Mouse (Mus musculus) embryonic fibroblast, embryonic 13.5 days (primary cell): ENCODE data around the gene Surf2. TPM values are rescaled to one million over a fixed set of nuclear protein-coding genes. Genes with fewer than 3 reads are reported as not detected.

Experiments used
- H3K27ac ChIP-seq: 2 replicates; pipeline ENCODE4 v1.5.1; 2012; ENCODE audit warnings: low read length, control low read depth, inconsistent platforms; ENCODE audit not compliant: insufficient read depth
- H3K4me1 ChIP-seq: 2 replicates; pipeline ENCODE4 v1.6.1; 2011; ENCODE audit warnings: low read length; ENCODE audit not compliant: control insufficient read depth, insufficient read depth
- H3K4me3 ChIP-seq: 2 replicates; pipeline ENCODE4 v1.5.1; 2011; ENCODE audit warnings: mild to moderate bottlenecking, control low read depth, low read length; ENCODE audit not compliant: insufficient read depth
- CTCF ChIP-seq: IDR thresholded peaks from 2 replicates; pipeline ENCODE4 v1.5.1; 2011; ENCODE audit warnings: mild to moderate bottlenecking, control low read depth, low read length, moderate library complexity, borderline replicate concordance; ENCODE audit not compliant: insufficient read depth
- POLR2A ChIP-seq: IDR thresholded peaks from 2 replicates; pipeline ENCODE4 v1.6.1; 2011; ENCODE audit warnings: low read depth, mild to moderate bottlenecking, control low read depth, low read length, moderate library complexity
- polyA plus RNA-seq: library from polyadenylated mRNA; stranded (reverse); fragments of >200 nt; gene quantifications from 2 replicates; pipeline ENCODE4 v1.2.4, GENCODE M21; 2011; ENCODE audit warnings: low read depth; ENCODE audit not compliant: missing spikeins, insufficient read length

Surf2 gene
- polyA plus RNA-seq, 1 experiment: 29.3 TPM

DNA sequence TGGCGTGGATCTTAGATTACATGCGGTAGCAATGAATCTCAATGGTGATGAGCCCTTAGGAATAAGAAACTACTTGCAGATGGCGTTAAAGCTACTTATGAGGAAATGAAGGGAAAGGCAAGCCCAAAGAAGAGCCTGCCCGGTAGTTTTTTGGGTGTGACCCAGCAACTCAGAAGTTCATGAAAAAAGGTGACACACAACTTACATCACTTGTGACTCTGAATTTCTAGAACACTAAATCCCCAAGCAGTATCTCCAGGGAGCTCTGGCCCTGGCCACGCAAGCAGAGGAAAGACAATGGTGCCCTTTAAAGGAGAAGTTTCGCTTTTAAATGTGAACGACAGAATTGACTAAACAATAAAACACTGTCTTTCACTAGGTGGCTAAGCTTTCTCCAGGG is 12.9 kb upstream of the Surf2 start:
- TF ChIP-seq POLR2A (no peak), CTCF (no peak)
- Histone ChIP-seq H3K27ac (peak overlapping the region; percentile 89), H3K4me3 (peak overlapping the region; percentile 89), H3K4me1 (peaks cover 8% of the 10 kb centered on the region; the same call in 1 of the 2 replicates)

GRCm38 (mm10) chr2:26905936-26906335 is 10.2 kb upstream of the Surf2 start:
- no peak overlapping the region for H3K27ac ChIP-seq
- no peak overlapping the region for H3K4me3 ChIP-seq
- TF ChIP-seq POLR2A: no peak
- TF ChIP-seq CTCF: no peak
- peaks cover 9% of the 10 kb centered on the region; the same call in 1 of the 2 replicates for H3K4me1 ChIP-seq

DNA sequence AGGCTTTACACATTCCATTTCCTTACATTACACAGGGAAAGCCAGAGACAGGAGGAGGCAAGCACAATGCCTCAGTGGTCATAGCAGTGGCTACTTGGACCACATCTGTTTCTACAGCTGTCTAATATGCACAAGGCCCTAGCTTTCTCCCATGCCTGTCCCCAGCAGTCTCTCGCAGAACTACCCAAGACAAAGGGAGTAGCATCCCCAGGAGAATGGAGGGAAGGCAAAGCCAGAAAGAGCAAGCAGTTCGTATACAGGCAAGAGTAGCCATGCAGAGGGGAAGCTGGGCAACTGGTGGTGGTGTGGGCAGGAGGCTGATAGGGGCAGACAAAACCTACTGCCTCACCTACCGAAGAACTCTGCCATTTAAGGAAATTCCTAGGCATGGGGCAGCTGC is 9.7 kb upstream of the Surf2 start:
- no peak overlapping the region for H3K27ac ChIP-seq
- no peak overlapping the region for H3K4me3 ChIP-seq
- peaks cover 6% of the 10 kb centered on the region; the same call in 1 of the 2 replicates for H3K4me1 ChIP-seq
- no peak for TF ChIP-seq POLR2A
- TF ChIP-seq CTCF: no peak

DNA sequence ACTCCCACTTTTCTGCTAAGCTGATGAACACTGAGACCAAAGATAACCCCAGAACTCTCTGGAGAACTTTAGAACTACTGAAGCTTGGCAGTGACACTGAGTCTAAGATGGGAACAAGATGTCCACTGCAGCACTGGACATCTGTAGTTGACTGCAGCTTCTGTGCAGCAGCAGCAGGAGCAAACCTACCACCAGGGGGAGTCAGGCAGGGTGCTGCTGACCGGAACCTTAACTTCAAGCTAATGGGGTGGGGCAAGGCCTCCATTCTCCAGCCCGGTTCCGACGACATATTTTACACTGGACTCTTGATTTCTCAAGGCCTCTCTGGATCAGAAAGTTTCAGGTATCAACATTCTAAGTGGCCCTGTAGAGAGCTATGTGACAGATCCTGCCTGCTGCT is 9.1 kb upstream of the Surf2 start:
- TF ChIP-seq POLR2A (no peak), CTCF (peak; percentile 90)
- Histone ChIP-seq H3K4me3 (no peak overlapping the region), H3K4me1 (peaks cover 6% of the 10 kb centered on the region; the same call in 1 of the 2 replicates), H3K27ac (no peak overlapping the region)

DNA sequence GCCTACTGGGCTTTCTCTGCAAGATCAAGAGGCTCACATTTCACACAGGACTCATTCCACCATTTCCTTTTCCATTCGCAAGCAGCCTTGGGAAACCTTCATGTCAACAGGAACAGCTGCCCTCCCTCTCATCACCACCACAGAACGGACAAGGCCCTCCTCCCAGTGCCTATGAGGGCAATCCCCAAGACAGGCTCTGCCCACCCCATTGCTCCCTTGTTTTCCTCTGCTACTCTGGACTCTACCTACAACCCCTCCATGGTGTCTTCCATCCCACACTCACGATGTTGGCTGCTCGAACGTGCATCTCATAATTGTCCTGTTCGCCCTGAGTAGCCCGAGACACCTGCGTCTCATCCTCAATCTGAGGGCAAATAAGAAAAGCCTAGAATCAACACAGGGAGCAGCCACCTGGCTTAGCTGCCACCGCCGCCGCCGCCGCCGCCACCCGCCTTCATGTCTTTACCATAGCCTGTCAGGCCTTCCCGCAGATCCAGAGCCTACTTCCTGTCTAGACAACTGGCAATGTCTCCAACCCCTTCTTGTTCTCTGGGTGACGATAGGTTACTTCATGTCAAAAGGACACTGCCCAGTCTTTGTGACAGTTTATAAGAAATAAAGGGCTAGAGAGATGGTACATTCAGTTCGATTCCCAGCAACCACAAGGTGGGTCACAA is 7.3 kb upstream of the Surf2 start:
- Histone ChIP-seq H3K4me1 (peaks cover 2% of the 10 kb centered on the region), H3K27ac (no peak overlapping the region), H3K4me3 (peak overlapping the region; percentile 87)
- no peak for TF ChIP-seq CTCF
- no peak for TF ChIP-seq POLR2A

GRCm38 (mm10) chr2:26909387-26909784 is 6.8 kb upstream of the Surf2 start:
- Histone ChIP-seq H3K4me1 (peaks cover 2% of the 10 kb centered on the region), H3K4me3 (peak overlapping the region; percentile 87), H3K27ac (peak overlapping the region; percentile 28; the same call in 1 of the 2 replicates)
- TF ChIP-seq POLR2A (no peak), CTCF (no peak)

DNA sequence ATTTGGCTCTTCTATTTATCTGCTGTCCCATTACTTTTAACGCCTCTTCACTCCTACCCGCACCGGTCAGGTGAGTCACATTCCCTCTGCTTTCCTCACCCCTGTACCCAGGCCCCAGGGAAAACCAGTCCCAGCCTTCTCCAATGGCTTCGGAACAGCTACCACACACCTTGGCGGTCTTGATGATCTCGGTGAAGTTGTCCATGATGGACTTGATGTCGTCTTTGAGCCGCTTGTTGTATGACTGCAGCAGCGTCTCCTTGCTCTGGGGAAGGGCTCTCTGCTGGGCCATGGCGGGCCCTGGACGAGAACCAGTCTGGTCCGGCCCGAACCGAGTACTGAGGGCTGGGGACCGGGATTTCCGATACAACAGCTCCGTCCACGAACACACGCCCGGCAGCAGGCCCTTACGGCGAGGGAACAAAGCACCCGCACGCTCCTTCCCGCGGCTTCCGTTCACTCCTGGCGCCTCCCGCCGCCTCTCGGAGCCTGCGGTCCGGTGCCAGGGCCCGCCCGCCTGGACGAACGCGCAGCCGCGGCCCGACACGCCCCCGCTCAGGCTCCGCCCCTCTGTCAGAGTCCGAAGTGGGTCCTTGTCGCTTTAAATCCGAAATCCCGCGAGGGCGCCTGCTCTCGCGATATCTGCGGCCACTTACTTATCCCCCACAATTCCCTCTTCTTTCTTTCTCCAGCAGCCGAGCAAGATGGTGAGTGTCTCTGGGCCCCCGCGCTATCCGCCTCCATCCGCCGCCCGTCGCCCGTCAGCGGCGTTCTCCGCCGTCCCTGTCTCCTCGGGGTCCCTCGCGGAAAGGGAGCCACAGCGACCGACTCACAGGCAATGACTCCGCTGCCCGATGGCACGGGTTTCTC is 5.8 kb upstream of the Surf2 start, which contains the start of the genes Med22 and Rpl7a:
TSS of gene Med22 (minus strand) at position 554 of the 870 bp plus-strand sequence.
TSS of gene Rpl7a (plus strand) at position 641 of the 870 bp plus-strand sequence.
- TF ChIP-seq CTCF (no peak), POLR2A (peak; percentile 82)
- Histone ChIP-seq H3K4me3 (peak within 1 kb of the TSS; percentile 87), H3K27ac (peak within 1 kb of the TSS; percentile 75), H3K4me1 (peaks cover 2% of the 10 kb centered on the region)

GRCm38 (mm10) chr2:26910994-26911765 is 5.0 kb upstream of the Surf2 start:
- Histone ChIP-seq H3K4me3 (peak overlapping the region; percentile 75), H3K4me1 (peaks cover 2% of the 10 kb centered on the region), H3K27ac (peak overlapping the region; percentile 75)
- TF ChIP-seq POLR2A: peak; percentile 39; the same call in 1 of the 2 replicates
- TF ChIP-seq CTCF: no peak

DNA sequence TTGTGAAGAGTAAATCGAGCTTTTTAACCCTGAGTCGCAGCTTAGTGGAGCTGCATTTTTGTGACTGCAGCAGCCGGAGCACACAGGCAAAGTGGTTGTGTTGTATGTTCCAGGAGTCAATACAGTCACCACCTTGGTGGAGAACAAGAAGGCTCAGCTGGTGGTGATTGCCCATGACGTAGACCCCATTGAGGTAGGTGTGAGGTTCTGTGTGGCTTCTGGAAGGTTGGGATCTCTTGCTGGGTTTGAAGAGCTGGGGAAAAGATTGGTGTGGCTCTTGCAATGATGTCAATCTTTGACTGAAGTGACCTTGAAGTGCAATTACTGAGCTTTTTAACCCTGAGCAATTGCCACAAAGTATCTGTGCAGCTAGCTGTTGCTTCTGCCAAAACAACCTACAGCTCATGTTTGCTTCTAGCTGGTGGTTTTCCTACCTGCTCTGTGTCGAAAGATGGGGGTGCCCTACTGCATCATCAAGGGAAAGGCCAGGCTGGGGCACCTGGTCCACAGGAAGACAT is 3.9 kb upstream of the Surf2 start:
- H3K4me3 ChIP-seq: peak overlapping the region; percentile 75
- peaks cover 2% of the 10 kb centered on the region for H3K4me1 ChIP-seq
- H3K27ac ChIP-seq: no peak overlapping the region
- no peak for TF ChIP-seq POLR2A
- no peak for TF ChIP-seq CTCF
